Mouse (Mus musculus) ES-E14 (cell line): Measurements from ENCODE around the gene Prpsap1. TPM values are rescaled to one million over a fixed set of nuclear protein-coding genes. Genes with fewer than 3 reads are reported as not detected.

Experiments
- DNase-seq: peaks from one replicate; pipeline ENCODE4 v3.0.0-alpha.2; 2013; ENCODE audit warnings: low read depth, low spot score
- H3K27ac ChIP-seq: 2 replicates; pipeline ENCODE4 v1.5.1; 2012; ENCODE audit warnings: low read depth, mild to moderate bottlenecking, low read length, moderate library complexity, mixed read lengths; ENCODE audit not compliant: poor library complexity, insufficient read depth, severe bottlenecking
- H3K36me3 ChIP-seq: 2 replicates; pipeline ENCODE4 v1.6.1; 2012; ENCODE audit warnings: mild to moderate bottlenecking, low read length, moderate library complexity, mixed read lengths; ENCODE audit not compliant: control insufficient read depth, poor library complexity, insufficient read depth, severe bottlenecking
- H3K4me1 ChIP-seq, 2 experiments: fragments of 150-350 bp in 1 of 2; sonication (generic) in 1 of 2; 2 replicates each; pipeline ENCODE4 v1.6.1; 2012; ENCODE audit warnings: low read length in 2 of 2, mild to moderate bottlenecking in 1 of 2, mixed read lengths in 1 of 2; ENCODE audit not compliant: control insufficient read depth in 2 of 2, insufficient read depth in 2 of 2, poor library complexity in 1 of 2
- H3K4me3 ChIP-seq, 2 experiments: fragments of 150-350 bp in 1 of 2; sonication (generic) in 1 of 2; 2 replicates each; pipeline ENCODE4 v1.5.1; 2012; ENCODE audit warnings: low read length in 2 of 2, low read depth in 1 of 2, mild to moderate bottlenecking in 1 of 2, mixed read lengths in 1 of 2; ENCODE audit not compliant: insufficient read depth in 1 of 2, poor library complexity in 1 of 2, severe bottlenecking in 1 of 2
- H3K9ac ChIP-seq: 2 replicates; pipeline ENCODE4 v1.6.1; 2012; ENCODE audit warnings: low read depth, mild to moderate bottlenecking, low read length, mixed read lengths; ENCODE audit not compliant: poor library complexity, insufficient read depth, severe bottlenecking
- H3K9me3 ChIP-seq: fragments of 150-350 bp; sonication (generic); 2 replicates; pipeline ENCODE4 v1.6.1; 2012; ENCODE audit warnings: low read depth, mild to moderate bottlenecking, low read length; ENCODE audit not compliant: control insufficient read depth, insufficient read depth
- CHD2 ChIP-seq: IDR thresholded peaks from 2 replicates; pipeline ENCODE4 v1.6.1; 2014; ENCODE audit warnings: mild to moderate bottlenecking, low read depth, low read length, inconsistent platforms
- HCFC1 ChIP-seq: IDR thresholded peaks from 2 replicates; pipeline ENCODE4 v1.6.1; 2012; ENCODE audit warnings: low read length, inconsistent platforms, borderline replicate concordance; ENCODE audit not compliant: insufficient read depth
- MAFK ChIP-seq: IDR thresholded peaks from 2 replicates; pipeline ENCODE4 v1.6.1; 2014; ENCODE audit warnings: mild to moderate bottlenecking, low read depth, low read length, inconsistent platforms; ENCODE audit not compliant: insufficient read depth
- ZC3H11A ChIP-seq: IDR thresholded peaks from 2 replicates; pipeline ENCODE4 v1.6.1; 2012; ENCODE audit warnings: low read depth, mild to moderate bottlenecking, inconsistent platforms, low read length, borderline replicate concordance
- ZNF384 ChIP-seq: IDR thresholded peaks from 2 replicates; pipeline ENCODE4 v1.6.1; 2012; ENCODE audit warnings: low read depth, low read length, inconsistent platforms
- in situ Hi-C, 2 experiments: fragments of 600-800 bp; cut with MboI; formaldehyde crosslinking; loops; one replicate each; pipeline ENCODE4 v1.15.1; 2025; ENCODE audit warnings: low sequenced_read_pairs in 2 of 2, inconsistent platforms in 1 of 2; ENCODE audit not compliant: unreplicated experiment in 2 of 2
- total RNA-seq: library from RNA; depleted of rRNA; stranded (reverse); fragments of 300-350 nt; gene quantifications from 2 replicates; pipeline ENCODE4 v1.2.3, GENCODE M21; 2012

The Prpsap1 gene
- total RNA-seq, 1 experiment = 121 TPM

- in situ Hi-C loops = no loop called here
- no peak overlapping the region for H3K4me3 ChIP-seq
- H3K36me3 ChIP-seq = peaks cover 77% of the 10 kb centered on the region
- no peaks in the 10 kb centered on the region for H3K9me3 ChIP-seq
- H3K9ac ChIP-seq = no peak overlapping the region
- H3K27ac ChIP-seq = no peak overlapping the region
- H3K4me1 ChIP-seq = peaks cover 0 to 7% of the 10 kb centered on the region in 2 experiments; a peak in 1 of 4 replicates
- DNase-seq = no peak
- TF ChIP-seq HCFC1 (no peak), ZC3H11A (no peak), CHD2 (no peak), MAFK (no peak), ZNF384 (no peak)
Measured at GRCm38 (mm10) chr11:116478978-116479377, 15.0 kb downstream of the Prpsap1 start.

GRCm38 (mm10) chr11:116477160-116477759 is 16.7 kb downstream of the Prpsap1 start:
- H3K27ac ChIP-seq = no peak overlapping the region
- no peak for DNase-seq
- TF ChIP-seq HCFC1 = no peak
- no peak for TF ChIP-seq ZC3H11A
- no peak for TF ChIP-seq ZNF384
- TF ChIP-seq MAFK = no peak
- no peak for TF ChIP-seq CHD2
- H3K9ac ChIP-seq = no peak overlapping the region
- no peaks in the 10 kb centered on the region for H3K9me3 ChIP-seq
- peaks cover 0 to 7% of the 10 kb centered on the region in 2 experiments; a peak in 2 of 4 replicates for H3K4me1 ChIP-seq
- no peak overlapping the region for H3K4me3 ChIP-seq
- in situ Hi-C loops = no loop called here
- H3K36me3 ChIP-seq = peaks cover 80% of the 10 kb centered on the region

- no peak overlapping the region for H3K9ac ChIP-seq
- H3K4me1 ChIP-seq = peaks cover 0 to 7% of the 10 kb centered on the region in 2 experiments; a peak in 2 of 4 replicates
- no peak for DNase-seq
- in situ Hi-C loops = no loop called here
- peaks cover 81% of the 10 kb centered on the region for H3K36me3 ChIP-seq
- TF ChIP-seq CHD2 = no peak
- TF ChIP-seq ZC3H11A = no peak
- no peak for TF ChIP-seq ZNF384
- no peak for TF ChIP-seq HCFC1
- TF ChIP-seq MAFK = no peak
- no peaks in the 10 kb centered on the region for H3K9me3 ChIP-seq
- H3K4me3 ChIP-seq = no peak overlapping the region
- H3K27ac ChIP-seq = no peak overlapping the region
Measured at GRCm38 (mm10) chr11:116476696-116477095, 17.3 kb downstream of the Prpsap1 start.

GRCm38 (mm10) chr11:116476041-116476440 is 18.0 kb downstream of the Prpsap1 start:
- no peak overlapping the region for H3K9ac ChIP-seq
- TF ChIP-seq MAFK = no peak
- TF ChIP-seq CHD2 = no peak
- no peak for TF ChIP-seq ZC3H11A
- TF ChIP-seq HCFC1 = no peak
- TF ChIP-seq ZNF384 = no peak
- no peaks in the 10 kb centered on the region for H3K9me3 ChIP-seq
- H3K4me3 ChIP-seq = no peak overlapping the region
- H3K4me1 ChIP-seq = peaks cover 0 to 4% of the 10 kb centered on the region in 2 experiments; a peak in 2 of 4 replicates
- in situ Hi-C loops = no loop called here
- no peak for DNase-seq
- H3K27ac ChIP-seq = no peak overlapping the region
- peaks cover 82% of the 10 kb centered on the region for H3K36me3 ChIP-seq

GRCm38 (mm10) chr11:116472275-116472674 is 21.7 kb downstream of the Prpsap1 start:
- TF ChIP-seq HCFC1 (no peak), ZC3H11A (no peak), CHD2 (no peak), MAFK (no peak), ZNF384 (no peak)
- no peak overlapping the region for H3K4me3 ChIP-seq
- DNase-seq = no peak
- peaks cover 60% of the 10 kb centered on the region for H3K36me3 ChIP-seq
- peaks cover 0 to 4% of the 10 kb centered on the region in 2 experiments; a peak in 2 of 4 replicates for H3K4me1 ChIP-seq
- in situ Hi-C loops = no loop called here
- no peak overlapping the region for H3K27ac ChIP-seq
- H3K9ac ChIP-seq = no peak overlapping the region
- no peaks in the 10 kb centered on the region for H3K9me3 ChIP-seq
